Mouse (Mus musculus) mouse embryonic stem cell (cell line): Measurements from ENCODE around the gene Sap30l.

Experiments
- in situ Hi-C, 2 experiments: fragments of 300-500 bp; cut with MboI; formaldehyde crosslinking; loops; 1 replicate in 1 of 2; 3 replicates in 1 of 2; pipeline ENCODE4 v1.14.3; 2019 to 2020; ENCODE audit warnings: low sequenced_read_pairs in 2 of 2, low pct_unique_long_range_greater_than_20kb in 1 of 2, mixed read lengths in 1 of 2; ENCODE audit not compliant: unreplicated experiment in 1 of 2

Gene Sap30l

DNA sequence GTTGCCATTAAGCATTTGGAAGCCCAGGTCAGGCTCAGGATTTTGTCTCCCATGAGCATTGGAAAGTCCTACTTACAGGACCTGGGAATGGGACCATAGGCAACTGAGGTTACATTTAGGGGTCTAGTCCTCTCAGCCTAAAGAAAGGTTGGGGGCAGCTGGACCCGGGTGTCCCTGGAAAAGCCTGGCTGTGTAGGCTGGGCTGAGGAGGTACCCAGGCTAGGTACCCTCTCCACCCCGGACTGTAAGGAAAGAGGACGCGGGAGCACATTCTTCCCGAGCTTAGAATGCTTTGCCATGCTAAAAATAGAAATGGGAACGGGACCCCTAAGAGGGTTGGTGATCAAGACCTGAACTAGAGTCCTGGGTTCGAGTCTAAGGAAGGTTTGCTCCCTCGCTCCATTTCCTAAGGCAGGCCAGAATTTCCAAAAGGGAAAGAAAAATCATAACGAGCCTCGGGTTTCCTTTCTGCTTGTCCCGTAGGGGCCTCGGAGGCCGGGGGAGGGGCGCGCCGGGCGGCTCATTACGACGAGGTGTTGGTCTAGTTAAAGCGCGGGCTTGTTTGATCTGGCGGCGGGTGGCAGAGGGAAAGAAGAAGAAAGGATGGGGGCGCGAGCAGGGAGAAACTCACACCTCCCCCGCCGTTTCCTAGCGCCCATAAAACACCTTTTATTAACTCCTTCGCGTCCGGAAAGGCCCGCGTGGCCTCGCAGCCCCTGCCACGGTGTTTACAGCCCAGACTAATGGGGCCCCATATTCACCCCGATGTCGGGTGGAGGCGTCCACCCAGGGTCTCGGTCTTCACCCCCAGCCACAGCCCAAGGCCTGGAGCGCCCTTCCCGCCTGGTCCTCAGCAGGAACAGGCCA is 25.8 kb downstream of the Sap30l start:
- in situ Hi-C loops, result loop anchor here in 1 of 2 experiments (10.0 kb wide), 1 partner anchor 88 kb away; no protein-coding TSS in a partner anchor

- in situ Hi-C loops, result loop anchor here in 1 of 2 experiments (10.0 kb wide), 1 partner anchor 87 kb away; no protein-coding TSS in a partner anchor
Measured at GRCm38 (mm10) chr11:57827915-57828545, 26.6 kb downstream of the Sap30l start.

DNA sequence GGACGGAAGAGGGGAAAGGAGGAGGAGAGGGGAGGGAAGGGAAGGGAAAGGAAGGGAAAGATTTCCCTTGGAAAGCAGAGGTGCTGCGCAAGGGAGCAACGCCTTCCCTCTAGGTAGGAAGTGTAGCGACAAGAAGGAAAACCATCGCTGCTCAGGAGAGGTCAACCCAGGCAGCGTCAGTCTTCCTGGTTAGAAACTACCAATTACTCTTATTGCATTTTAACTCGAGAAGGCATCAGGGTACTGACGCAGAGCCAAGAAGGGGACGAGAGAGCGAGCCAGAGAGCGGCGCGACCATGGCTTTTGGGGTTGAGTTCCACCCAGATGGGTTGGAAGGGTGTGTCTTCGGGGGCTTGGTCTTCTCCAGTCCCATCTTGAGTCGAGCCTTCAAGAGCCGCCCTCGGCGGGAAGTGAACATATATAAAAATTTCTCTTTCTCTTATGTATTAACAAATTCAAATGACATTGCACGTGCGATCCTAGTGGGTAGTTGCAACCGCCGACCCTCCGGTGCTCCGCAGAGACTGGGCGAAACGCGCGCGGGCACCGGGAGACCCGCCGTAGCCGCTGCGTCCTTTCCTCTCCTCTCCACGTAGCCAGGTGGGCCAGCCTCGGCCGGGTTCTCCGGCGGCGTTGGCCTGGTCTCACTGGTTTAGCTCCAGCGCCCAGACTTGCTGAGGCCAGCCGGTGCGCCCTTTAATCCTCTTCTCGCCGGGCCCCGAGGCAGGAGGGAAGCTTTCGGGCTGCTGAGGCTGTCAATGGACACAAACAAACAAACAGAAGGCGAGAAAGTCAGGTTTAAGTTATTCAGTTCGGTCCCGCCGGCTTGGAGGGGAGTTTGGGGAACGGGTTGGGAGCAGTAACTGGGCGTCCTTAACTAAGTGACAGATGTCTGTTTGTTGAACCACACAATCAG is 27.8 kb downstream of the Sap30l start:
- in situ Hi-C loops, result loop anchor here in 1 of 2 experiments (10.0 kb wide), 1 partner anchor 86 kb away; no protein-coding TSS in a partner anchor

GRCm38 (mm10) chr11:57829871-57830775 is 28.7 kb downstream of the Sap30l start:
- in situ Hi-C loops, result loop anchor here in 1 of 2 experiments (5.0 to 10.0 kb wide), 2 partner anchors 85 to 102 kb away; no protein-coding TSS in a partner anchor

DNA sequence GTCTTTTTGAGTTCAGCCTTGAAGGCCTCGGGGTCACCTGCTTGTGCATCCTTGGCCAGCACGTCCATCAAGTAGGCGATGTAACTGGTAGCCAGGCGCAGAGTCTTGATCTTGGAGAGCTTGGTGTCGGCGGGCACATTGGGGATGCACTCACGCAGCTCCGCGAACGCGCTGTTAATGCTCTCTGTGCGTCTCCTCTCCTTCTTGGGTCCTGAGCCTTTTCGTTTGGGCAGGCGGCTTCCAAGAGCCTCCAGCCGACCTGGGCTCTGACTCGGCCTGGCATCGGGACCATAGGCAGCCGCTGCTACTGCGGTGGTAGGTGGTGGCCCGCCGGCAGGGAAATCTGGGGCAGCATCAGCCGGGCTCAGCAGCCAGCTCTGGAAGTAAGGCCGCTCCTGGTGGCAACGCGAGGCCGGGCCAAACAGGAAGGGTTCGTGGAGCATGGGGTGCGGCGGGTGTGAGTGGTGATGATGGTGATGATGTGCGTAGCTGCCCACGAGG is 29.9 kb downstream of the Sap30l start:
- in situ Hi-C loops, result loop anchor here in 1 of 2 experiments (5.0 kb wide), 1 partner anchor 101 kb away; no protein-coding TSS in a partner anchor

DNA sequence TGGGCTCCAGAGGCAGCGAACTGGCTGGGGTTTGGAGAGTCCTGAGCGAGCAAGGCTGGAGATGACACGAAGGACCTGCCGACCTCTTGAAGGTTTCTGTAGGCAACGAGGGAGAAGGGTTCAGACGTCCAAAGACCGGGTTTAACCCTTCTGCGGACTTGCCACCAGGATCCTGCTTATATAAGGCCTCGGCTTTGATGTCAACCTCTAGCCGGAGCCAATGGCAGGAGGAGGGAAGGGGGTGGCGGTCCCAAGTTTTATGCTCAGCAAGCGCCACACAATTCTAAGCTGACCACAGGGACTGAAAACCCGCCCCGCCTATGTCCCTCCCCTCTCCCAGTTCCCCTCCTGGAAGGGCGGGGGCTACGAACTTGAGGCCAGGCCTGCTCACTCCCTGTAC is 30.4 kb downstream of the Sap30l start:
- in situ Hi-C loops, result loop anchor here in 1 of 2 experiments (5.0 kb wide), 1 partner anchor 100 kb away; no protein-coding TSS in a partner anchor

DNA sequence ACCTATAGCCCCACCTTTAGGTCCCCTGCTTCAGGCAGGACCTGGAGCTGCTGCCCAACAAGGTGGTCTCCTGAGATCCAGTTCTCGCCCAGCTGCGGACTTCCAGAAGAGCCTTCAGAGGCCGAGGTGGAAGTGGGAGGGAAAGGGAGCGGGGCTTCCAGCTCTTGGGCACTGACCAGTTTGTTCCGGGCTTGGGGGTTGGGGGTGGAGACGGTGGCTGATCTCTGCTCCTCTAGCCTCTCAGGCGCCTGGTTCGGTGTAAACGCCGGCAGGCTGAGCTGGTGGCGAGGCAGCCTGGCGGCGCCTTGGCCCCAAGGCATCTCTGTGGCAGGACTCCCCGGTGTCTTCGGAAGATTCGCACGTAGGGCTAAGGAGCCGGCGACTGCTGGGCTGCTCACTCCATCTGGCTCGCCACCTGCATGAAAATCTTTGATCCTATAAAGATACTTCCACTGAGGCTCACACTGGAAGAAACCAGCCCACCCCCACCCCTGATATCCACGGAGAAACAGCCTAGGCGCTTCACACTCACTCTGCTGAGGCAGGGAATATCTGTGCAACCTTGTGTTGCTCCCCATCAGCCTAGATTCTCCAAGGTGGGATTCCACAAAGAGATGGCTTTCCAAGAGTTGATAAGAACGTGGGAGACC is 31.2 kb downstream of the Sap30l start, which contains the start of gene Hand1:
Gene Hand1 (minus strand): TSS at position 267 of the 650 bp plus-strand sequence.
- in situ Hi-C loops, result loop anchor here in 1 of 2 experiments (5.0 kb wide), 1 partner anchor 100 kb away; no protein-coding TSS in a partner anchor

GRCm38 (mm10) chr11:57833296-57833977 is 32.0 kb downstream of the Sap30l start:
- in situ Hi-C loops, result loop anchor here in 1 of 2 experiments (5.0 kb wide), 1 partner anchor 99 kb away; no protein-coding TSS in a partner anchor

GRCm38 (mm10) chr11:57834031-57834430 is 32.6 kb downstream of the Sap30l start:
- in situ Hi-C loops, result loop anchor here in 1 of 2 experiments (5.0 kb wide), 1 partner anchor 98 kb away; no protein-coding TSS in a partner anchor

DNA sequence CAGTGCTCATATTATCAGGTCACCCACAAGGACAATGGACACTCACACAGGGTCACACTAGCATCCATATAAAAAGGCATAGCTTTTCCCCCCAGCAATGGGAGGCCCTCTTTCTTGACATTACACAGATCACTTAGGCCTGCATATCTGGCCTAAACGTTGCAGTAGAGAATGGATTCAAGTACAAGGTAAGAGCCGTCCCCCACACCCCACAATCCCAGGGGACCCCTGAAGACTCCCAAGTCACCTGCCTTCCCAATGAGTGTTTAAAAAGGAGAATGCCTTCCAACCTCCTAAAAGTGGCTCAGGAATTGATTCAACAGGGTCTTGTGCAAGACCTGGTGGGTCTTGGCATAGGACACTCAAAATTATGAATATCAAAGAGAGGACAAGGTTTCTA is 33.9 kb downstream of the Sap30l start:
- in situ Hi-C loops, result no loop called here

GRCm38 (mm10) chr11:57835931-57836330 is 34.5 kb downstream of the Sap30l start:
- in situ Hi-C loops, result no loop called here

GRCm38 (mm10) chr11:57836401-57836800 is 35.0 kb downstream of the Sap30l start:
- in situ Hi-C loops, result no loop called here

- in situ Hi-C loops, result no loop called here
Measured at GRCm38 (mm10) chr11:57836872-57837680, 35.6 kb downstream of the Sap30l start.

DNA sequence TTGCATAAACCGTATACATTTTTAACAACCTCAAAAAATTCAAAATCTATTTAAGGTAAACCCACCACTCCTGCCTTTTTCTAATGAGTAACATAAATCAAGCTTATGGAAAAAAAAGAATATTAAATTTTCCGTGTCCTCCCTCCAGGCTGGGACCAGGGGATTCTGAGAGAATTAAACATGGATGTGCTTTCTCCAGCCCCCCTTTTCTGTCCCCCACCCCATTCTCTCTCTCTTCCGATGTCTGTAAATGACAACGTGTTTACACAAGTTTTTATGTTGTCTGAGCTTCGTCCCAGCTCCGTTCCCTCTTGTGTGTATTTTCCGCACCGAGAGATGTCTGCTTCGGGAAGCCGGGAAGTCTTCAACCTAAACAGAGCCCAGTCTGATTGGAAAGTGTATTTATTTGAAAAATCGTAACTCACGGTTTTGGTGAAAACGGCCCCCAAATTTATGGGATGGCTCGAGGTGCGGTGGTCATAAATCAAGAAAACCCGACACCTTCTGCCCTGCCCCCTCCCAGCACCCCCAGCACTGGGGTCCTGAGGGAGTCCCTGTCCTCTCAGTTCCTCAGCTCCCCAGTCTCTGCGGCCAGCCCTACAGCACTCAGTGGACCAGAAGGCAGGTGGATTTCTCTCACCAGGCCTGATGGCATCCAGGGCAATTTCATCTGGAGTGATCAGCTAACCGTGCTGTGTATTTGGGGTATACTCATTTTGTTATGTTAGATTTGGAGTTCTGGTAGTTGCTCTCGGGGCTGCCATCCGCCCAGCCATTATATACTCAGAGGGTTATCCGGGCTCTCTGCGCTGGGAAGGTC is 36.6 kb downstream of the Sap30l start:
- in situ Hi-C loops, result no loop called here
